ENCODE assay signal across 16 mouse cellular contexts in genomic region chr1:172218164-172218910, GRCm38 (mm10). TPM values are rescaled to one million over a fixed set of nuclear protein-coding genes. Genes with fewer than 3 reads are reported as not detected.
DNase-seq lines count a peak whose midpoint lies in the region; ATAC-seq lines count a peak whose summit lies in the region.
"Had no signal": no experiment of that assay in that cellular context is flagged by ENCODE, and none has a peak within 500 bp of the region (broad histone marks: within the 10 kb centered on the region; RNA-seq: fewer than 3 reads in every experiment).

No protein-coding gene starts in this region.

- H3K9me3 ChIP-seq in hindbrain, embryonic 10.5 days = no peaks in the 10 kb centered on the region
- no peaks in the 10 kb centered on the region for H3K9me3 ChIP-seq in hindbrain, embryonic 16.5 days (ENCODE audit: control insufficient read depth, low read length)
- no peaks in the 10 kb centered on the region for H3K9me3 ChIP-seq in heart, embryonic 15.5 days (replicated peaks)
- H3K9me3 ChIP-seq: liver, embryonic 15.5 days had no signal

- ATAC-seq in hindbrain, embryonic 16.5 days = no peak
- ATAC-seq in heart, embryonic 15.5 days (replicated peaks; ENCODE audit: insufficient number of reproducible peaks, insufficient read depth, low FRiP score, low read depth) = no peak
- ATAC-seq: hindbrain, postnatal 0 days had no signal

- DNase-seq in gastrocnemius, adult 8-10 months (ENCODE audit: low spot score in 2 of 2) = peak; percentile 32 to 47
- no peak for DNase-seq in gastrocnemius, postnatal 36 days
- DNase-seq in hindbrain, embryonic 10.5 days (ENCODE audit: low spot score) = no peak
- peak; percentile 64 for DNase-seq in ES-CJ7 (ENCODE audit: low read depth, low spot score)
- DNase-seq in left cerebral cortex, postnatal 10 days (ENCODE audit: extremely low spot score in 1 of 2, low spot score in 2 of 2) = no peak
- DNase-seq in ovary, postnatal 36 days (ENCODE audit: low spot score) = no peak
- DNase-seq: kidney, adult 9 months; right cerebral cortex, adult 18-20 months; thymus, postnatal 36 days had no signal

- H3K36me3 ChIP-seq in hindbrain, embryonic 10.5 days = no peaks in the 10 kb centered on the region
- no peaks in the 10 kb centered on the region for H3K36me3 ChIP-seq in hindbrain, embryonic 16.5 days (ENCODE audit: control insufficient read depth, insufficient read depth, low read length)
- no peaks in the 10 kb centered on the region for H3K36me3 ChIP-seq in heart, embryonic 15.5 days
- H3K36me3 ChIP-seq: liver, embryonic 15.5 days had no signal

- intact Hi-C loops in gastrocnemius, postnatal 36 days (cut with DNase I) = no loop called here
- intact Hi-C loops in left cerebral cortex, postnatal 10 days (cut with DNase I) = no loop called here

- no peak overlapping the region for H3K4me3 ChIP-seq in hindbrain, embryonic 10.5 days
- no peak overlapping the region for H3K4me3 ChIP-seq in hindbrain, embryonic 16.5 days (ENCODE audit: low read length)
- H3K4me3 ChIP-seq in heart, embryonic 15.5 days = peak overlapping the region; percentile 3; the same call in 1 of the 2 replicates
- H3K4me3 ChIP-seq: liver, embryonic 15.5 days had no signal

- no peak overlapping the region; the same call in 1 of the 2 replicates for H3K9ac ChIP-seq in hindbrain, embryonic 16.5 days (ENCODE audit: low read depth, low read length)
- H3K9ac ChIP-seq in heart, embryonic 15.5 days = no peak overlapping the region
- H3K9ac ChIP-seq: liver, embryonic 15.5 days had no signal

- 56% methylated on average over 15 of the region's 15 CpGs for WGBS in hindbrain, embryonic 10.5 days
- 45% methylated on average over 15 of the region's 15 CpGs for WGBS in hindbrain, embryonic 16.5 days
- WGBS in heart, embryonic 15.5 days = 43% methylated on average over 15 of the region's 15 CpGs

- no peak overlapping the region for H3K4me2 ChIP-seq in hindbrain, embryonic 16.5 days (ENCODE audit: low read length)
- peak overlapping the region; percentile 33; the same call in 1 of the 2 replicates for H3K4me2 ChIP-seq in heart, embryonic 15.5 days
- H3K4me2 ChIP-seq: liver, embryonic 15.5 days had no signal

- peaks cover 73% of the 10 kb centered on the region for H3K4me1 ChIP-seq in hindbrain, embryonic 10.5 days (replicated peaks)
- H3K4me1 ChIP-seq in hindbrain, embryonic 16.5 days (ENCODE audit: control insufficient read depth, insufficient read depth, low read depth, low read length) = peaks cover 21% of the 10 kb centered on the region
- H3K4me1 ChIP-seq in heart, embryonic 15.5 days (replicated peaks) = peaks cover 89% of the 10 kb centered on the region

- no peaks in the 10 kb centered on the region for H3K27me3 ChIP-seq in hindbrain, embryonic 10.5 days (ENCODE audit: insufficient read depth, poor library complexity, severe bottlenecking)
- H3K27me3 ChIP-seq in hindbrain, embryonic 16.5 days (replicated peaks; ENCODE audit: control insufficient read depth, insufficient read depth, low read length) = no peaks in the 10 kb centered on the region
- H3K27me3 ChIP-seq in heart, embryonic 15.5 days = no peaks in the 10 kb centered on the region
- H3K27me3 ChIP-seq: liver, embryonic 15.5 days had no signal

- H3K27ac ChIP-seq in hindbrain, embryonic 10.5 days = peak overlapping the region; percentile 85
- no peak overlapping the region for H3K27ac ChIP-seq in hindbrain, embryonic 16.5 days (ENCODE audit: low read depth, low read length)
- H3K27ac ChIP-seq in heart, embryonic 15.5 days = peak overlapping the region; percentile 91
- H3K27ac ChIP-seq: hindbrain, postnatal 0 days; liver, embryonic 15.5 days had no signal

RNA-seq across cellular contexts. Expression of gene Casq1, which starts 1.3 kb away (rescaled TPM):
- 1,000 to 10,000 TPM; 2,216 to 3,193 (median 3,049) TPM for total RNA-seq in gastrocnemius, adult 8-10 months (2022)
- 1,000 to 10,000 TPM; 4,749 to 5,131 TPM for total RNA-seq in gastrocnemius, postnatal 36 days (2021)
- 1.3 and 2.0 TPM in 2 replicates for polyA plus RNA-seq in hindbrain, embryonic 10.5 days (2016; fragmentation: Nextera tagmentation; extraction: Ambion mirVana)
- polyA plus RNA-seq in hindbrain, embryonic 16.5 days (2015; fragmentation: Nextera tagmentation; extraction: Ambion mirVana) = 1.5 and 5.5 TPM in 2 replicates
- polyA plus RNA-seq in heart, embryonic 15.5 days (2015; fragmentation: Nextera tagmentation; extraction: Ambion mirVana) = 96.7 and 102 TPM in 2 replicates
- 1 to 10 TPM in 1 of 2 experiments, under 1 TPM in 1; 0.49 to 1.3 TPM for total RNA-seq in left cerebral cortex, postnatal 10 days (2021)

RNA-seq across cellular contexts. Expression of gene Pea15a, which starts 11.7 kb away (rescaled TPM):
- total RNA-seq in gastrocnemius, adult 8-10 months (2022) = 10 to 100 TPM; 15.6 to 23.8 (median 20.3) TPM
- 10 to 100 TPM; 22.5 to 28.4 TPM for total RNA-seq in gastrocnemius, postnatal 36 days (2021)
- polyA plus RNA-seq in hindbrain, embryonic 10.5 days (2016; fragmentation: Nextera tagmentation; extraction: Ambion mirVana) = 295 and 370 TPM in 2 replicates
- 538 and 563 TPM in 2 replicates for polyA plus RNA-seq in hindbrain, embryonic 16.5 days (2015; fragmentation: Nextera tagmentation; extraction: Ambion mirVana)
- polyA plus RNA-seq in heart, embryonic 15.5 days (2015; fragmentation: Nextera tagmentation; extraction: Ambion mirVana) = 165 and 179 TPM in 2 replicates
- total RNA-seq in left cerebral cortex, postnatal 10 days (2021) = 100 to 1,000 TPM; 368 TPM

RNA-seq across cellular contexts. Expression of gene Atp1a4, which starts 39.9 kb away (rescaled TPM):
- under 1 TPM; 0.11 to 0.44 (median 0.27) TPM for total RNA-seq in gastrocnemius, adult 8-10 months (2022)
- under 1 TPM; 0.51 to 0.72 TPM for total RNA-seq in gastrocnemius, postnatal 36 days (2021)
- polyA plus RNA-seq in hindbrain, embryonic 10.5 days (2016; fragmentation: Nextera tagmentation; extraction: Ambion mirVana) = not detected in 2 replicates
- 0.06 TPM in 1 of 2 replicates, not detected in the other for polyA plus RNA-seq in hindbrain, embryonic 16.5 days (2015; fragmentation: Nextera tagmentation; extraction: Ambion mirVana)
- polyA plus RNA-seq in heart, embryonic 15.5 days (2015; fragmentation: Nextera tagmentation; extraction: Ambion mirVana) = 0.10 and 0.28 TPM in 2 replicates
- total RNA-seq in left cerebral cortex, postnatal 10 days (2021) = not detected
- total RNA-seq: common myeloid progenitor, adult 5-6 weeks; left cerebral cortex, postnatal 36 days had no signal
- polyA plus RNA-seq: neural tube, embryonic 14.5 days had no signal

RNA-seq across cellular contexts. Expression of gene Igsf8, which starts 43.1 kb away (rescaled TPM):
- total RNA-seq in gastrocnemius, adult 8-10 months (2022) = 10 to 100 TPM in 1 of 4 experiments, 1 to 10 TPM in 3; 7.3 to 10.5 (median 7.7) TPM
- total RNA-seq in gastrocnemius, postnatal 36 days (2021) = 1 to 10 TPM; 8.4 to 9.8 TPM
- 63.5 and 142 TPM in 2 replicates for polyA plus RNA-seq in hindbrain, embryonic 10.5 days (2016; fragmentation: Nextera tagmentation; extraction: Ambion mirVana)
- 84.7 and 88.3 TPM in 2 replicates for polyA plus RNA-seq in hindbrain, embryonic 16.5 days (2015; fragmentation: Nextera tagmentation; extraction: Ambion mirVana)
- polyA plus RNA-seq in heart, embryonic 15.5 days (2015; fragmentation: Nextera tagmentation; extraction: Ambion mirVana) = 20.6 and 35.4 TPM in 2 replicates
- 100 to 1,000 TPM; 216 to 226 TPM for total RNA-seq in left cerebral cortex, postnatal 10 days (2021)

Comparison
In these comparisons a context has a peak if more than half of its experiments do, and no peak if none do; other contexts are left out.
1. DNase-seq: peak in gastrocnemius, adult 8-10 months (2 of 2) and ES-CJ7 (single experiment); none in gastrocnemius, postnatal 36 days (0 of 2), hindbrain, embryonic 10.5 days (single experiment), left cerebral cortex, postnatal 10 days (0 of 2) and ovary, postnatal 36 days (single experiment).
2. RNA of gene Casq1, which starts 1.3 kb away (total RNA-seq): 4,749 to 5,131 TPM in gastrocnemius, postnatal 36 days and 2,216 to 3,193 TPM in gastrocnemius, adult 8-10 months; 0.49 to 1.3 TPM in left cerebral cortex, postnatal 10 days; every median in the first group is over 100 times any median in the second.
3. RNA of gene Pea15a, which starts 11.7 kb away (total RNA-seq): 368 TPM in left cerebral cortex, postnatal 10 days; 22.5 to 28.4 TPM in gastrocnemius, postnatal 36 days and 15.6 to 23.8 TPM in gastrocnemius, adult 8-10 months; every median in the first group is over 10 times any median in the second.